Mouse (Mus musculus) spleen, adult 2 months (tissue): ENCODE measurements around the gene Pole.

ENCODE experiments used
- CTCF ChIP-seq: fragments of 200-500 bp; IDR thresholded peaks from 2 replicates; pipeline ENCODE4 v1.5.1; 2011; ENCODE audit warnings: mild to moderate bottlenecking, inconsistent platforms; ENCODE audit not compliant: insufficient read depth, insufficient read length, insufficient replicate concordance; ENCODE audit errors: extremely low read depth
- POLR2A ChIP-seq: fragments of 200-500 bp; IDR thresholded peaks from 2 replicates; pipeline ENCODE4 v1.6.1; 2011; ENCODE audit warnings: low read depth, low read length, inconsistent platforms

DNA sequence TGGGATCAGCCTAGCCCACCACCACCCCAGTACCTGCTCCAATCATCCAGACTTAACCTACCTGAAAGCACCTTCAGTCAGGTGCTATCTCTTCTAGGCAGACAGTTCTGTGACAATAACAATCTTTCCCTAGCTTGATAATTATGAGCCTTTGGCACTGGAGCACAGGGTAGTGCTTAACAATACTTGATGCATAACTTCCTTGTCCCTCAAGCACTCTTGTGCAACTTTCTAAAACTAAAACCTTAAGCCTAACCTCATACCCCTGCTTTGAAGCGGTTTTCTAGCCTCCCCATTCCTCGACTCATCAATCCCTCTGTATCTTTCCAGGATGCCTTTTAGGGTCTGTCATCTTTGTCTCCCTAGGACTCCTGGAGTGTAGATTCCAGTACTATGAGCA is 11.3 kb upstream of the Pole start:
- TF ChIP-seq CTCF (no peak), POLR2A (no peak)
